Mouse (Mus musculus): ENCODE results near the gene Olfr518.

Olfr518 gene

DNA sequence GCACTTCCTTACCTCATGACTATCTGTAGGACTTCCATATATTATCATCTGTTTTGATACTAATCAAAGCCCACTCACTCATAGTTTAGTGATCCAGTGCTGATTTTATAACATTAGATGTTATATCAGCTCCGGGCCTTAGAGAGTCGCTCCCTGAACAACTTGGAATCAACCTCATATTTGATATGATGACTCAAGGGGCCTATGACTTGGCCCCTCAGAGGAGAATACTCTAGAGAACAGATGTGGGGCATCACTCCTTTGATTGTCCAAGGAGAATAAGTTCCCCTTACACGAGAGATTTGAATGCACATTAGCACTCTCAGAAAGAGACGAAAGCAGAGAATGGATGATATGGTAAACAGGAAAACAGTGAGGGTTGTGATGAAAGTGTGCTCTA is at the start of gene Olfr518:
Olfr518 (minus strand) TSS at position 101 of the 400 bp plus-strand sequence.
- DNase-seq (ENCODE audit: low read depth, low spot score), result no peak

DNA sequence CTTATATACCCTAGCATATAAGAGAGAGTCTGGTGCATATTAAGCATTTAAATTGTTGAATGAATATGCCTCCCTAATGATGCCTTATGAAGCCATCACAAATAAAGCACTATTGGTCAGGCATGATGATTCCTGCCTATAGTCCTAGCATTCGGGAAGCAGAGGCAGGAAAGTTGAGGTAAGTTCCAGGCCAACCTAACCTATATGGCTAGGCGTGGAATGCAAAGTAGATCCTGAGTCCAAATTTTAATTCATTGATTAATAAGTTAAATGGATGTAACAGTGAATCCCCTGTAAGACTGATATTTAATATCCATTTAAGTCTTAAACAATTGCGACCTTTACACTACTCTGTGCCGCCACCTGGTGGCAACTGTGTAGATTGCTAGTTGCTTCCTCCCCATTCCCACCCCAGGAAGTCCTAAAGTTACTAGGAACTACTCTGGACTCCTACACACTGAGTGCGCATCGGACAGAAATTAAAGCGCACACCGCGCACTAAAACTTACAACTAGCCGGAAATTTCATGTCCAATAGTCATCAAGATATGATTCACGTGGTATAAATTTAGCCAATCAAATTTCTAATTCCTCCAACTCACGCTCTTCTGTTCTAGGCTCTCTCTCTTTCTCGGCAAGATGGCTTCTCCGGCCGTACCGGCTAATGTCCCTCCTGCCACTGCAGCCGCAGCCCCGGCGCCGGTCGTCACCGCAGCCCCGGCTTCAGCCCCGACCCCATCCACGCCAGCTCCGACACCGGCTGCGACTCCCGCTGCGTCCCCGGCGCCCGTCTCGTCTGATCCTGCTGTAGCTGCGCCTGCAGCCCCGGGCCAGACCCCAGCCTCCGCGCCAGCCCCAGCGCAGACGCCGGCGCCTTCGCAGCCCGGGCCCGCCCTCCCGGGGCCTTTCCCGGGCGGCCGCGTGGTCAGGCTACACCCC is 49.3 kb upstream of the Olfr518 start, which contains the start of gene Eif3f:
Eif3f (plus strand) TSS at position 624 of the 938 bp plus-strand sequence.
- DNase-seq (ENCODE audit: low read depth, low spot score), result peak; percentile 94

DNA sequence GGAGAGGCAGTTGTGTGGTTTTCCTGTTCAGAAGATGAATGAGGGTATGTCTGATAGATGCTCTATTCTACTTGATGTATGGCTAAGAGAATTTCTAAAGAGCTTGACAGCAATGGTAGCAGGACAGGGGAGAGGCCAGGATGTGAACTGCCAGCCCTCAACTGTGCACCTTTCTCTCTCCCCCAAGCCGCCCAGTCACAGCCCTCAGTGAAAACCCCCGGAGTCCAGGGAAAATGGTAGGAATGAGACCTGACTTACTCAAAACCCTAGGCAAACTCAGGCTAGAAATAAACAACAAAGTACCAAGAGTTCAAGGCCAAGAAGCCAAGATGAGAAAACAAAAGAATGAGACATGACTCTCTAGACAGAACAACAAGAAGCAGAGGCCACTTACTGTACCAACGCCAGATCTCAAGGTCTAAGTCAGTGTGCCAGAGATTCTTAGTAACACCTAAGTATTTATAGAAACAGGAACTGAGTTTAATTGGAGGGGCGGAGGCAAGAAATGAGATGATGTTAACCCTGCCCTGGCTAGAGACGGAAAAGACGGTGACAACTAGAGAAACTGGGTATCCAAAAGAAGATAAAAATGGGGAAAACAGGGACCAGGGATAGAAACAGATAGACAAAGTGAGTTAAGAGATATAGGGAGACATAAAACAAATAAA is 45.1 kb upstream of the Olfr518 start, which contains the start of gene Nlrp10:
Nlrp10 (minus strand) TSS at position 453 of the 668 bp plus-strand sequence.
- no peak for DNase-seq (ENCODE audit: low read depth, low spot score)

DNA sequence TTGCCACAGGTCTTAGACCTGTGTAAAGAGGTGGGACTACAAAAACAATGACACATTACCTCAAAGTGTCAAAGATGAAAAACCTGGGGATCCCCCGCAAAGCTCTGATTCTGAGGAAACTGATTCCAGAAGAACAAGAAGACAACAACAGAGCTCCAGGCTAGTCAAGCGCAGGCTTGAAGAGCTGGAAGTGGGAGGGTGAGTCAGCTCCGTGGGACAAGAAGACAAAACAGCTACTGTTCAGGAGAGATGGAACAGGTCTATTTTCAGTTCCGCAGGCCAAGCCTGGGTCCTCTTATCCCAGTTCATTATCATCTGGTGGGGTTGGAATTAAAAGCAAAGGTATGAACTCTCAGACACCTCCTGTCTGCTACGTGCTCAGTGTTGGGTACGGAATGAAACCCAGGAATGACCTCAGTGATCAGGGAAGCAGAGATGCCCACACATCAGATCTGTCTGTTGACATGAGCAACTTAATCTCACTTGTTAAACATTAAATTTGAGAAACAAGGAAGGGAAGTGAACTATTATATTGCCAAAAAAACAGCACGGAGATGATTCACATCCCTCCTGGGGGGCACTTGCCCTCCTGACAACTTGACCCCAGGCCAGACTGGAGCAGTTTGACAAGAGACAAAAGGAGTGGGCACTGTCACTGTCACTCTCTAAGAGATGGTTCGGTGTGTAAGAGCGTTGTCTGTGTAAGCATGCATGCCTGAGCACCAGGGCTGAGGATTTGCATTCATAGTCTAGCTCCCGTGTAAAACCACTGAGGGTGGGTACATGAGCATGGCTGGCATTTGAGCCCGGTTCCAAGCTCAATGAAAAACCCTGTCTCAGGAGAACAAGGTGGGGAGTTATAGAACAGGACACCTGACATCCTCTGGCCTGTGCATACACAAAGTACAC is 43.7 kb upstream of the Olfr518 start:
- DNase-seq (ENCODE audit: low read depth, low spot score), result no peak

DNA sequence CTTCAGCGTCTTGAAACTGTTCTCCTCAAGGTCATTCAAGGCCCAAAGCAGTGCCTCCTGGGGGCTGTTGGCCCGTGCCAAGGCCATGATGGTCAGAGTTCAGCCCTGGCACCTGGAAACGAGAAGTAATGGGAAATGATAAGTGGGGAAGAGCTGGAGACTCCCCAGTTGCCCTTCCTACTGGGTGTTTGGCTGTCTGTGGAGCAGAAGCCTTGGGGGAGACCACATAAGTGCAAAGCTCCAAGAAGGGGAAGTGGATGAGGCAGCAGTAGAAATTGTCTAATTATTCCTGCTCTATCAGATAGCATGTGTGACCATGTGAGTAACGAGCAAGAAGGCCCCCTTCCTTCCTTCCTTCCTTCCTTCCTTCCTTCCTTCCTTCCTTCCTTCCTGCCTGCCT is 42.2 kb upstream of the Olfr518 start:
- DNase-seq (ENCODE audit: low read depth, low spot score), result no peak

DNA sequence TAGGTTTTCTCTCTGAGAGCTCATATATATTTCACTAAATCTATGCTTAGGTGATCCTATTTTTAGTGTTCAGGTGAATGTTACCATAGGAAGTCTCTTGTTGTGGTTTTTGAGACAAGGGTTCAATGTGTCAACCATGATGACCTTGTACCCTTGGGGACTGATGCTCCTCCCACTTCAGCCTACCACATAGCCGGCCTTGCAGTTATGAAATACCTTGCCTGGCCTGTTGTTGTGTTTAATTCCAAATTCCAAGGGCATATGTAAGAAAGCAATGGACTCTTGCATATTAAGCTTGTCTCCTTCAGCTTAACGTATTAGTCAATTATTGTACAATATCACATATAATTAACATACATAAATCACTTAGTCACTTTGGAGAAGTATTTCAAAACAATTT is 19.2 kb upstream of the Olfr518 start:
- no peak for DNase-seq (ENCODE audit: low read depth, low spot score)

DNA sequence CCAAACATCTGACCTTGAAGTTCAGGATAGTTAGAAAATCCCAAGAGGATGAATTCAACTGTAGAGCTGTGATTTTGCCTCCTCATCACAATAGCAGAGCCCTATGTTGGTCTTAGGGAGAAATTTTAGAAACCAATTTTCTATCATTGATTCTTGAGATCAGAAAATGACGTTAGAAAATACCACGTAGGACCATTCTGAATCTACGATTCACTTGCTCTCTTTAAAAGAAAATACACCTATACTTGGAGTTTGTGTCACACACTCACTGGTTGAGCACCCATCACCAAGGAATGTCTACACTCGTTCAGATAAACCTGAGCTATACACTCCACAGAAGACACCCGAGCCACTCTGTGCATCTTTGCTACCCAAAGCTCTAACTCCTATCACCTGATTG is 9.5 kb upstream of the Olfr518 start, which contains the start of gene Olfr519:
Olfr519 (minus strand) TSS at position 101 of the 400 bp plus-strand sequence.
- DNase-seq (ENCODE audit: low read depth, low spot score), result no peak

DNA sequence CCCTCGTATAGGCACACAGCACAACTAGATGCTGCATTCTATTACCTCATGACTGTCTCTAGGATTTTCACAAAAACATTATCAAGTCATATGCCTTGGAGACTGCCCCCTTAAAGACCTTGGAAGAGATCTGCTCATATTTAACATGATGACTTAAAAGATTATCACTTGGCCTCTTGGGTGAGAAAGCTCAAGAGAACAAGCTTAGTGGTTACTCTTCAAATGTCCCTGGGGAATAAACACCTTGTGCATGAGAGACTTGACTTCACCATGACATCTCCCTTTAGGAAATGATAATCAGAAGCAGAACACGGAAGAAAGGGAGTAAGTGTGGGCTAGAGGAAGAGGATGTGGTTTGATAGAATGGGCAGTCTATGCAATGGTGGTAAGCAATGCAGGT is 12.5 kb downstream of the Olfr518 start, which contains the start of gene Olfr517:
Olfr517 (minus strand) TSS at position 101 of the 400 bp plus-strand sequence.
- no peak for DNase-seq (ENCODE audit: low read depth, low spot score)

DNA sequence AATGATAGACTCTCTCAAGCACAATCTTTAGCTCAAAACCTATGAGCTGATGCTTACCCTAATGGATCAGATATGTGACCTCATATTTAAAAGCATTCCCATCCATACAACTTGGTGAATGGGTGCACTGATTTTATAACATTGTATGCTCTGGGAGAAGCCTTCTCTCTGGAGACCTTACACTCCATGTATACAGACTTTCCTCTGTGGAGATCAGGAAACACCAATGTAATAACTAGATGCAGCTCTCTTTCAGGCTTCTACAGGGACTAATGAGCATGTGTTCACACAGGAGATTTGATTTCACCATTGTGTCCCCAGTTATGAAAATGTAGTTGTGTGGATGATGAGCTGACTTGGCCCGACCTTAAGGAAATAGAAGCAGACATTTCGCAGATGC is 34.4 kb downstream of the Olfr518 start, which contains the start of gene Olfr516:
Olfr516 (minus strand) TSS at position 101 of the 400 bp plus-strand sequence.
- DNase-seq (ENCODE audit: low read depth, low spot score), result no peak
